Mouse (Mus musculus) G1E (cell line): ENCODE results near the gene Vapb. TPM values are rescaled to one million over a fixed set of nuclear protein-coding genes. Genes with fewer than 3 reads are reported as not detected.

Experiments
- ATAC-seq: 2 replicates; pipeline ENCODE4 v1.8.0; 2016; ENCODE audit warnings: mild to moderate bottlenecking; ENCODE audit not compliant: insufficient number of reproducible peaks, poor library complexity, low FRiP score, severe bottlenecking; ENCODE audit errors: extremely low read depth
- DNase-seq: peaks from one replicate; pipeline ENCODE4 v3.0.0; 2012; ENCODE audit warnings: low spot score
- H3K27me3 ChIP-seq: 2 replicates; pipeline ENCODE4 v1.6.1; 2012; ENCODE audit warnings: mild to moderate bottlenecking, low read length, inconsistent platforms; ENCODE audit not compliant: insufficient read depth
- H3K36me3 ChIP-seq: replicated peaks from 2 replicates; pipeline ENCODE3; 2012; ENCODE audit warnings: mild to moderate bottlenecking, inconsistent platforms
- H3K4me1 ChIP-seq: 2 replicates; pipeline ENCODE4 v1.6.1; 2012; ENCODE audit warnings: low read depth, low read length, inconsistent platforms, mixed read lengths; ENCODE audit not compliant: insufficient read depth
- H3K4me3 ChIP-seq: 2 replicates; pipeline ENCODE4 v1.5.1; 2012; ENCODE audit warnings: low read depth, mild to moderate bottlenecking, inconsistent platforms, low read length, moderate library complexity, mixed read lengths
- H3K9me3 ChIP-seq: replicated peaks from 2 replicates; pipeline ENCODE4 v1.6.1; 2012; ENCODE audit warnings: inconsistent platforms
- CTCF ChIP-seq: IDR thresholded peaks from 2 replicates; pipeline ENCODE4 v1.5.1; 2012; ENCODE audit warnings: low read depth, low read length, inconsistent platforms, mixed read lengths
- GATA1 ChIP-seq: IDR thresholded peaks from 2 replicates; pipeline ENCODE4 v1.6.1; 2012; ENCODE audit warnings: borderline replicate concordance, low read length, inconsistent platforms, mixed read lengths
- GATA2 ChIP-seq: IDR thresholded peaks from 2 replicates; pipeline ENCODE4 v1.6.1; 2012; ENCODE audit warnings: low read depth, low read length, inconsistent platforms, borderline replicate concordance
- POLR2AphosphoS5 ChIP-seq: IDR thresholded peaks from 2 replicates; pipeline ENCODE4 v1.6.1; 2012; ENCODE audit warnings: low read depth, low read length, inconsistent platforms; ENCODE audit not compliant: insufficient replicate concordance
- TAL1 ChIP-seq: conservative IDR thresholded peaks from 2 replicates; pipeline ENCODE4 v1.6.1; 2012; ENCODE audit warnings: low read depth, low read length, inconsistent platforms, mixed read lengths
- polyA plus RNA-seq: library from polyadenylated mRNA; stranded (reverse); fragments of >175 nt; gene quantifications from 2 replicates; pipeline ENCODE4 v1.2.3, GENCODE M21; 2012
- total RNA-seq, 2 experiments: library from RNA; stranded (forward) in 1 of 2; stranded (reverse) in 1 of 2; fragments of 200-1000 nt in 1 of 2; fragments of >200 nt in 1 of 2; fragmentation: Nextera tagmentation in 1 of 2; gene quantifications; 2 replicates each; pipeline ENCODE4 v1.2.3; 2014 to 2017

Vapb gene
- total RNA-seq (2014; fragmentation: Nextera tagmentation) (18.9 and 23.6 TPM in 2 replicates), total RNA-seq (2017) (75.2 and 76.7 TPM in 2 replicates), polyA plus RNA-seq (17.3 and 18.7 TPM in 2 replicates)

- peak within 1 kb of the TSS; percentile 95 for H3K4me3 ChIP-seq
These were observed at the start of gene Vapb for GRCm38 (mm10) chr2:173737222-173737989. TSS of gene Vapb (plus strand) at chr2:173737511.

GRCm38 (mm10) chr2:173689835-173690234 lies 47.5 kb upstream of the Vapb start:
- DNase-seq = no peak
- peaks cover 97% of the 10 kb centered on the region for H3K36me3 ChIP-seq
- no peaks in the 10 kb centered on the region for H3K27me3 ChIP-seq
- no peaks in the 10 kb centered on the region for H3K9me3 ChIP-seq
- 0 out of 2 replicates have a peak, but pooled peaks cover 4% of the 10 kb centered on the region for H3K4me1 ChIP-seq
- TF ChIP-seq CTCF (no peak), GATA1 (no peak), GATA2 (no peak), TAL1 (no peak), POLR2AphosphoS5 (no peak)
- ATAC-seq = no peak
- H3K4me3 ChIP-seq = no peak overlapping the region

More at GRCm38 (mm10) chr2:173737222-173737989, at the start of gene Vapb:
- ATAC-seq (peak; percentile 89), DNase-seq (peak; percentile 91)
- H3K4me1 ChIP-seq = peaks cover 31% of the 10 kb centered on the region
- H3K27me3 ChIP-seq = peaks cover 11% of the 10 kb centered on the region
- peaks cover 42% of the 10 kb centered on the region for H3K36me3 ChIP-seq
- no peak for TF ChIP-seq POLR2AphosphoS5
- no peak for TF ChIP-seq GATA1
- no peak for TF ChIP-seq GATA2
- TF ChIP-seq CTCF = no peak
- no peak for TF ChIP-seq TAL1
- no peaks in the 10 kb centered on the region for H3K9me3 ChIP-seq

- Histone ChIP-seq H3K4me1 (no peaks in the 10 kb centered on the region), H3K36me3 (peaks cover 99% of the 10 kb centered on the region), H3K27me3 (no peaks in the 10 kb centered on the region), H3K9me3 (no peaks in the 10 kb centered on the region), H3K4me3 (no peak overlapping the region)
- TF ChIP-seq TAL1 (no peak), GATA1 (no peak), POLR2AphosphoS5 (no peak), GATA2 (no peak), CTCF (no peak)
- DNase-seq = no peak
- ATAC-seq = no peak
These were observed 45.6 kb upstream of the Vapb start for GRCm38 (mm10) chr2:173691748-173692147.

GRCm38 (mm10) chr2:173692693-173693092 lies 44.6 kb upstream of the Vapb start:
- no peak overlapping the region for H3K4me3 ChIP-seq
- H3K27me3 ChIP-seq = no peaks in the 10 kb centered on the region
- DNase-seq (no peak), ATAC-seq (no peak)
- H3K9me3 ChIP-seq = no peaks in the 10 kb centered on the region
- peaks cover 99% of the 10 kb centered on the region for H3K36me3 ChIP-seq
- no peaks in the 10 kb centered on the region for H3K4me1 ChIP-seq
- TF ChIP-seq GATA2 (no peak), TAL1 (no peak), CTCF (no peak), POLR2AphosphoS5 (no peak), GATA1 (no peak)

- Histone ChIP-seq H3K36me3 (peaks cover 97% of the 10 kb centered on the region), H3K27me3 (no peaks in the 10 kb centered on the region), H3K4me3 (no peak overlapping the region), H3K9me3 (no peaks in the 10 kb centered on the region), H3K4me1 (no peaks in the 10 kb centered on the region)
- DNase-seq = no peak
- TF ChIP-seq TAL1 (no peak), CTCF (no peak), GATA2 (no peak), GATA1 (no peak)
- ATAC-seq = no peak
These were observed 38.5 kb upstream of the Vapb start for GRCm38 (mm10) chr2:173698850-173699249.

- peaks cover 87% of the 10 kb centered on the region for H3K36me3 ChIP-seq
- DNase-seq = no peak
These were observed 35.0 kb upstream of the Vapb start for GRCm38 (mm10) chr2:173702096-173702866.

More at GRCm38 (mm10) chr2:173702096-173702866, 35.0 kb upstream of the Vapb start:
- H3K4me1 ChIP-seq = no peaks in the 10 kb centered on the region
- H3K9me3 ChIP-seq = no peaks in the 10 kb centered on the region
- no peak for ATAC-seq
- TF ChIP-seq POLR2AphosphoS5 = no peak
- TF ChIP-seq CTCF = no peak
- TF ChIP-seq GATA1 = no peak
- no peak for TF ChIP-seq GATA2
- TF ChIP-seq TAL1 = no peak
- H3K27me3 ChIP-seq = no peaks in the 10 kb centered on the region
- H3K4me3 ChIP-seq = no peak overlapping the region
